Mouse (Mus musculus) ovary, postnatal 14 days (tissue): ENCODE data around the gene Epha6.

Experiments used
- DNase-seq: peaks from one replicate; pipeline ENCODE4 v3.0.0; 2022; ENCODE audit warnings: low spot score

Epha6 gene

GRCm38 (mm10) chr16:59639985-59640384 lies 965.3 kb downstream of the Epha6 start:
- DNase-seq = no peak

GRCm38 (mm10) chr16:59639102-59639691 lies 966.1 kb downstream of the Epha6 start, which contains the start of gene Arl6:
Arl6 (minus strand) TSS chr16:59639391.
- DNase-seq = peak; percentile 89

- no peak for DNase-seq
Measured at GRCm38 (mm10) chr16:59634598-59634997, 970.7 kb downstream of the Epha6 start.

GRCm38 (mm10) chr16:59621554-59621953 lies 983.8 kb downstream of the Epha6 start:
- DNase-seq = no peak

GRCm38 (mm10) chr16:59617167-59617566 lies 988.2 kb downstream of the Epha6 start:
- no peak for DNase-seq

GRCm38 (mm10) chr16:59615675-59616074 lies 989.7 kb downstream of the Epha6 start:
- DNase-seq = no peak

GRCm38 (mm10) chr16:59610750-59611149 lies 994.6 kb downstream of the Epha6 start:
- DNase-seq = no peak

- no peak for DNase-seq
Measured at GRCm38 (mm10) chr16:59604078-59604781, 1001.1 kb downstream of the Epha6 start.
